Mouse (Mus musculus) liver, embryonic 18 days (tissue): ENCODE data around the gene Tas1r3. TPM values are rescaled to one million over a fixed set of nuclear protein-coding genes. Genes with fewer than 3 reads are reported as not detected.

Source experiments
- polyA plus RNA-seq: library from polyadenylated mRNA; depleted of rRNA; stranded (reverse); fragments of >200 nt; gene quantifications from 2 replicates; pipeline ENCODE4 v1.2.3, GENCODE M21; 2012; rRNA removed

Tas1r3 gene
- 0.14 and 0.15 TPM in 2 replicates for polyA plus RNA-seq

GRCm38 (mm10) chr4:155863001-155863400 lies at the start of gene Tas1r3:
Gene Tas1r3 (minus strand): TSS chr4:155863362.

GRCm38 (mm10) chr4:155891551-155892001 lies 28.4 kb upstream of the Tas1r3 start, which contains the start of the genes Pusl1 and Acap3:
Gene Pusl1 (minus strand): TSS chr4:155891781.
Gene Acap3 (plus strand): TSS chr4:155891822.

GRCm38 (mm10) chr4:155869317-155870033 lies 6.3 kb upstream of the Tas1r3 start, which contains the start of the genes Cptp and Ints11:
Gene Cptp (minus strand): TSS chr4:155869440.
Gene Ints11 (plus strand): TSS chr4:155869546.

GRCm38 (mm10) chr4:155846871-155847578 lies 16.1 kb downstream of the Tas1r3 start, which contains the start of gene Dvl1:
Gene Dvl1 (plus strand): TSS chr4:155847402.

GRCm38 (mm10) chr4:155839483-155839910 lies 23.7 kb downstream of the Tas1r3 start, which contains the start of gene Mxra8:
Gene Mxra8 (plus strand): TSS chr4:155839680.

GRCm38 (mm10) chr4:155831205-155831766 lies 31.9 kb downstream of the Tas1r3 start, which contains the start of gene Aurkaip1:
Gene Aurkaip1 (plus strand): TSS chr4:155831272.

GRCm38 (mm10) chr4:155811929-155812664 lies 51.1 kb downstream of the Tas1r3 start, which contains the start of gene Ccnl2:
Gene Ccnl2 (plus strand): TSS chr4:155812489.

Other genes starting within 250 kb of the Tas1r3 start
- gene Cdk11b, start 238.5 kb downstream of the Tas1r3 start, polyA plus RNA-seq = 17.0 and 20.1 TPM in 2 replicates
- not detected in 2 replicates for gene Gm10563, start 218.0 kb downstream of the Tas1r3 start, polyA plus RNA-seq
- 8.9 and 9.8 TPM in 2 replicates for gene Mmp23, start 210.0 kb downstream of the Tas1r3 start, polyA plus RNA-seq
- 8.4 and 10.7 TPM in 2 replicates for gene Mib2, start 194.2 kb downstream of the Tas1r3 start, polyA plus RNA-seq
- 0.55 and 0.61 TPM in 2 replicates for gene Fndc10, start 169.0 kb downstream of the Tas1r3 start, polyA plus RNA-seq
- 49.1 and 49.2 TPM in 2 replicates for gene Ssu72, start 158.6 kb downstream of the Tas1r3 start, polyA plus RNA-seq
- gene Tmem240, start 128.6 kb downstream of the Tas1r3 start, polyA plus RNA-seq = 0.16 and 0.23 TPM in 2 replicates
- gene Atad3a, start 102.3 kb downstream of the Tas1r3 start, polyA plus RNA-seq = 41.4 and 52.8 TPM in 2 replicates
- 0.10 and 0.16 TPM in 2 replicates for gene Vwa1, start 88.7 kb downstream of the Tas1r3 start, polyA plus RNA-seq
- gene Tmem88b, start 77.5 kb downstream of the Tas1r3 start, polyA plus RNA-seq = 0.55 and 0.60 TPM in 2 replicates
- 0.06 and 0.08 TPM in 2 replicates for gene Ankrd65, start 72.9 kb downstream of the Tas1r3 start, polyA plus RNA-seq
- gene Mrpl20, start 60.5 kb downstream of the Tas1r3 start, polyA plus RNA-seq = 50.2 and 58.8 TPM in 2 replicates
- 103 and 115 TPM in 2 replicates for gene Ccnl2, start 50.9 kb downstream of the Tas1r3 start, polyA plus RNA-seq
- gene Aurkaip1, start 32.1 kb downstream of the Tas1r3 start, polyA plus RNA-seq = 67.1 and 69.6 TPM in 2 replicates
- 14.4 and 15.6 TPM in 2 replicates for gene Mxra8, start 23.7 kb downstream of the Tas1r3 start, polyA plus RNA-seq
- 25.7 and 28.6 TPM in 2 replicates for gene Dvl1, start 16.0 kb downstream of the Tas1r3 start, polyA plus RNA-seq
- 5.5 and 6.5 TPM in 2 replicates for gene Cptp, start 6.1 kb upstream of the Tas1r3 start, polyA plus RNA-seq
- gene Ints11, start 6.2 kb upstream of the Tas1r3 start, polyA plus RNA-seq = 16.9 and 18.1 TPM in 2 replicates
- gene Pusl1, start 28.4 kb upstream of the Tas1r3 start, polyA plus RNA-seq = 14.0 and 16.1 TPM in 2 replicates
- gene Acap3, start 28.5 kb upstream of the Tas1r3 start, polyA plus RNA-seq = 5.1 and 6.3 TPM in 2 replicates
- gene Ube2j2, start 80.5 kb upstream of the Tas1r3 start, polyA plus RNA-seq = 32.2 and 32.3 TPM in 2 replicates
- gene C1qtnf12, start 99.0 kb upstream of the Tas1r3 start, polyA plus RNA-seq = 22.6 and 24.1 TPM in 2 replicates
- gene B3galt6, start 129.3 kb upstream of the Tas1r3 start, polyA plus RNA-seq = 2.4 TPM in 2 replicates
- gene Sdf4, start 129.5 kb upstream of the Tas1r3 start, polyA plus RNA-seq = 36.5 and 36.9 TPM in 2 replicates
- gene Tnfrsf4, start 150.5 kb upstream of the Tas1r3 start, polyA plus RNA-seq = 0.71 and 1.2 TPM in 2 replicates
- 0.54 and 0.59 TPM in 2 replicates for gene Tnfrsf18, start 162.8 kb upstream of the Tas1r3 start, polyA plus RNA-seq
- gene Ttll10, start 196.1 kb upstream of the Tas1r3 start, polyA plus RNA-seq = 0.67 and 0.83 TPM in 2 replicates
- 9.1 and 9.9 TPM in 2 replicates for gene 9430015G10Rik, start 246.6 kb upstream of the Tas1r3 start, polyA plus RNA-seq